Comparison of ENCODE assay signal across 9 mouse cellular contexts in the genomic region with DNA sequence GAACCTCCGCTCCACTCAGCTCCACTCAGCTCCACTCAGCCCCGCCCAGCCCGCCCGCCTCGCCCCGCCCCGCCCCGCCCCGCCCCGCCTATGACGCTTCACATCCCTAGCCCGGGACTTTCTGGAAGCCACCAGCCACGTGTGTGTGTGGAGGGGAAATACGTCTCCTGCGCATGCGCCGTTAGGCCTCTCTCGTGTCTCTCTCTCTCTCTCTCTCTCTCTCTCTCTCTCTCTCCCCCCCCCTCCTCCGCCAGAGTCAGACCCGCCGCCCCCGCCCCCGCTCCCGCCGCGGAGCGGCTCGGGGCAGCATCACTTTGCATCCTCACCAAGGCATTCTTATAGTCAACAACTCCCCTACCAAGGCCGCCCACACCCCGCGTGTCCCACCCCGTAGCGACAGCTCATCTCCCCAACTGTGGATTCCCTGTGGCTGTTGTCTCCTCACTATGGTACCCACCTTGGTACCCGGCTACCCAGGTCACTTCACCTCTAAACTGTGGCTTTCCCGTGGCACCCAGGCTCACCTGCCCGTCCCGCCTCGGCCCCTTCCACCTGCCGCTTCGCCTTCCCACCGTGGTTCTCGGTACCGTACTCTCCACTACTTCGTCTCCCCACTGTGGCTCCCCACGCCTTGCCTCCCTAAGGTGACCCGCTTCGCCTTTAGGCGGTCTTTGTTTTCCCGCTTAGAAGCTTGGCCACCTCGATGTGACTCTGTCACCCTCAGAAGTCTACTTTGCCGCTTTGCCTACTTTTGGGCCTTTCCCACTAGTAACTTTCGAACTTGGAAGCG. TPM values are rescaled to one million over a fixed set of nuclear protein-coding genes. Genes with fewer than 3 reads are reported as not detected.
DNase-seq lines count a peak whose midpoint lies in the region; ATAC-seq lines count a peak whose summit lies in the region.
"Had no signal": no experiment of that assay in that cellular context is flagged by ENCODE, and none has a peak within 500 bp of the region (broad histone marks: within the 10 kb centered on the region; RNA-seq: fewer than 3 reads in every experiment).

No protein-coding gene starts in this region.

- peak overlapping the region; percentile 38 for H3K4me2 ChIP-seq in intestine, embryonic 14.5 days (ENCODE audit: low read length)

- peak; percentile 80 for ATAC-seq in intestine, embryonic 14.5 days (replicated peaks; ENCODE audit: low FRiP score, low TSS enrichment, low read depth)

- H3K27me3 ChIP-seq in intestine, embryonic 14.5 days (replicated peaks; ENCODE audit: control insufficient read depth, insufficient read depth, low read length) = no peaks in the 10 kb centered on the region; the same call in 1 of the 2 replicates
- H3K27me3 ChIP-seq in megakaryocyte, embryonic 14.5 days (replicated peaks) = peaks cover 3% of the 10 kb centered on the region

- H3K9me3 ChIP-seq in intestine, embryonic 14.5 days (ENCODE audit: control insufficient read depth, low read length) = no peaks in the 10 kb centered on the region
- H3K9me3 ChIP-seq in megakaryocyte, embryonic 14.5 days = peaks cover 14% of the 10 kb centered on the region

- intact Hi-C loops in left cerebral cortex, postnatal 10 days (cut with DNase I) = no loop called here

- no peak overlapping the region for H3K27ac ChIP-seq in intestine, embryonic 14.5 days (ENCODE audit: low read depth)

- H3K4me3 ChIP-seq in intestine, embryonic 14.5 days (ENCODE audit: low read depth, low read length) = peak overlapping the region; percentile 12; the same call in 1 of the 2 replicates
- peak overlapping the region; percentile 46 for H3K4me3 ChIP-seq in megakaryocyte, embryonic 14.5 days (replicated peaks)
- H3K4me3 ChIP-seq: myocyte had no signal

- no peaks in the 10 kb centered on the region for H3K4me1 ChIP-seq in intestine, embryonic 14.5 days (replicated peaks; ENCODE audit: control insufficient read depth, insufficient read depth, low read length)
- no peaks in the 10 kb centered on the region for H3K4me1 ChIP-seq in megakaryocyte, embryonic 14.5 days

- H3K9ac ChIP-seq in intestine, embryonic 14.5 days (ENCODE audit: low read length) = 0 out of 2 replicates have a peak overlapping the region, but pooled peaks have one; percentile 0

- DNase-seq in adrenal gland, postnatal 10 days = peak; percentile 60
- peak; percentile 76 for DNase-seq in embryo, embryonic 10.5 days (ENCODE audit: low spot score)
- peak; percentile 59 for DNase-seq in gastrocnemius, postnatal 25 days
- DNase-seq in intestine, embryonic 14.5 days (ENCODE audit: low spot score) = peak; percentile 64
- DNase-seq in left cerebral cortex, postnatal 10 days (ENCODE audit: extremely low spot score in 1 of 2, low spot score in 2 of 2) = peak; percentile 16 to 79
- DNase-seq in right cerebral cortex, postnatal 10 days (ENCODE audit: low spot score in 2 of 2) = peak; percentile 80 to 84
- DNase-seq in urinary bladder, postnatal 36 days (ENCODE audit: low spot score in 2 of 2) = peak; percentile 1 to 13

- no peaks in the 10 kb centered on the region for H3K36me3 ChIP-seq in intestine, embryonic 14.5 days (ENCODE audit: control insufficient read depth, insufficient read depth, low read length)
- H3K36me3 ChIP-seq in megakaryocyte, embryonic 14.5 days (replicated peaks; ENCODE audit: low read length) = no peaks in the 10 kb centered on the region

- 58% methylated on average over 33 of the region's 53 CpGs for WGBS in intestine, embryonic 14.5 days

RNA-seq across cellular contexts. Expression of gene Nxf2, which starts 1.1 kb away (rescaled TPM):
- under 1 TPM; 0.15 to 0.18 TPM for total RNA-seq in adrenal gland, postnatal 10 days (2021)
- total RNA-seq in gastrocnemius, postnatal 25 days (2021) = not detected
- polyA plus RNA-seq in intestine, embryonic 14.5 days (2014; fragmentation: Nextera tagmentation; extraction: Ambion mirVana) = 0.31 and 0.54 TPM in 2 replicates
- total RNA-seq in left cerebral cortex, postnatal 10 days (2021) = under 1 TPM; 0.19 to 0.22 TPM
- polyA plus RNA-seq in megakaryocyte, embryonic 14.5 days (2012; ENCODE audit: insufficient read depth, low replicate concordance) = not detected in 2 replicates
- polyA plus RNA-seq: myocyte had no signal

RNA-seq across cellular contexts. Expression of gene Zmat1, which starts 45.5 kb away (rescaled TPM):
- 1 to 10 TPM; 5.7 to 8.4 TPM for total RNA-seq in adrenal gland, postnatal 10 days (2021)
- total RNA-seq in gastrocnemius, postnatal 25 days (2021) = 1 to 10 TPM in 1 of 2 experiments, under 1 TPM in 1; 0.95 to 1.8 TPM
- polyA plus RNA-seq in intestine, embryonic 14.5 days (2014; fragmentation: Nextera tagmentation; extraction: Ambion mirVana) = 4.2 and 5.5 TPM in 2 replicates
- total RNA-seq in left cerebral cortex, postnatal 10 days (2021) = 1 to 10 TPM; 8.0 to 9.6 TPM
- 0.46 and 3.3 TPM in 2 replicates for polyA plus RNA-seq in megakaryocyte, embryonic 14.5 days (2012; ENCODE audit: insufficient read depth, low replicate concordance)

Comparison
In these comparisons a context has a peak if more than half of its experiments do, and no peak if none do; other contexts are left out.
1. DNase-seq: peak in every context shown above with its lines; median percentile 82 in right cerebral cortex, postnatal 10 days; 76 in embryo, embryonic 10.5 days; 64 in intestine, embryonic 14.5 days; 60 in adrenal gland, postnatal 10 days; 59 in gastrocnemius, postnatal 25 days; 48 in left cerebral cortex, postnatal 10 days; 7 in urinary bladder, postnatal 36 days.